Mouse (Mus musculus): ENCODE data around the gene Cbx4. TPM values are rescaled to one million over a fixed set of nuclear protein-coding genes. Genes with fewer than 3 reads are reported as not detected.
"Not testable (repeated sequence)": the region's sequence is repeated elsewhere in the genome, so short reads cannot be mapped to it uniquely, and the experiment has no call there.

The Cbx4 gene
- polyA plus RNA-seq, 1 experiment: 0.46 TPM

DNA sequence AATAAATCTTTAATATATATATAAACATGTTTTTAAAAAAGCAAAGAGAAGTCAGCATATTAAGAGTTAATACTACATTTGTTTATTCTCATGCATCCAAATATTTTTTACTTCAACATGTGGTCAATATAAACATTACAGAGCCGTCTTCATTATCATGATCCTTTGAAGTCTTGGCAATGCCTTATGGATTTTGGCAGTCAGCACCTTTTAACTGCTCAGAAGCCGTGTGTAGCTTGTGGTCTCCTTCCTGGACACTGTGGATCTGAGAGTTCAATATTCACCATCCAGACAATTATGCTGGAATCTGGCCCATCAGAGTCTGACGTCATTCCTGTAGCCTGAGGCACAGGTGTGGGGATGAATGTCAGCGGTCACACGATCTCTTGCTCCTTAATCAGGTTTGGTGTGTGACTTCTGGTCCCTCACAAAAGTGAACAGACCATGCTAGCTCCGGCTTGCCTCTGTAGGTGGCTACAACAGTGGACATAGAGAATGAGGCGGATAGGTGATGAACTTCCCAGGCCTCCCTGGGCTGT is 19.1 kb upstream of the Cbx4 start:
- TF ChIP-seq POLR2A (IDR thresholded peaks at IDR 0.05; ENCODE audit: insufficient read depth, low read length) (no peak), CTCF (IDR thresholded peaks at IDR 0.05; ENCODE audit: low read depth, low read length) (no peak), EP300 (IDR thresholded peaks at IDR 0.05; ENCODE audit: insufficient read depth, low read depth, low read length) (no peak)
- Histone ChIP-seq H3K9ac (ENCODE audit: low read depth, poor library complexity, severe bottlenecking) (no peak overlapping the region), H3K27me3 (ENCODE audit: control insufficient read depth, insufficient read depth, low read length, poor library complexity, severe bottlenecking) (no peaks in the 10 kb centered on the region), H3K36me3 (ENCODE audit: control insufficient read depth, insufficient read depth, low read length, poor library complexity, severe bottlenecking) (no peaks in the 10 kb centered on the region), H3K27ac (ENCODE audit: insufficient read depth, low read length) (no peak overlapping the region), H3K9me3 (replicated peaks; ENCODE audit: control insufficient read depth, insufficient read depth, low read length, poor library complexity, severe bottlenecking) (no peaks in the 10 kb centered on the region), H3K4me1 (ENCODE audit: control insufficient read depth, insufficient read depth, low read length) (no peaks in the 10 kb centered on the region), H3K4me3 (ENCODE audit: low read depth, low read length) (no peak overlapping the region)

DNA sequence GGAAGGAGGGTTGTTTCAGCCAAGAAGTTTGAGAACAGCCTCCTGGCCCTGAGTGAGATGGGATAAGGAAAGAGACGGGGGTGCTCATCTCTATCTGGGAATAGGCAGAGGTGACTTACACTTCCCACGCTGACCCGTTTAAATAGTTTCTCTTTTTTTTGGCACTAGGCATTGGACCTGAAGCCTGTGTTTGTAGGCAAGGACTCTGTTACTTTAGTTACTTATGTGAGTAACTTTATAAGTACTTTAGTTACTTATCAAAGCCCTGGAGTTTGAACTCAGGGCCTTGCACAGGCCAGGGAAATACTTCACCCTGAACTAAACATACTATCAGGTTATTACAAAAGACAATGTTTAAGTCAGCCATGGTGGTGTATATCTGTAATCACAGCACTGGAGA is 18.0 kb upstream of the Cbx4 start:
- TF ChIP-seq EP300 (IDR thresholded peaks at IDR 0.05; ENCODE audit: insufficient read depth, low read depth, low read length) (no peak), CTCF (IDR thresholded peaks at IDR 0.05; ENCODE audit: low read depth, low read length) (no peak), POLR2A (IDR thresholded peaks at IDR 0.05; ENCODE audit: insufficient read depth, low read length) (no peak)
- Histone ChIP-seq H3K4me3 (ENCODE audit: low read depth, low read length) (no peak overlapping the region), H3K4me1 (ENCODE audit: control insufficient read depth, insufficient read depth, low read length) (no peaks in the 10 kb centered on the region), H3K27me3 (ENCODE audit: control insufficient read depth, insufficient read depth, low read length, poor library complexity, severe bottlenecking) (no peaks in the 10 kb centered on the region), H3K27ac (ENCODE audit: insufficient read depth, low read length) (no peak overlapping the region), H3K9ac (ENCODE audit: low read depth, poor library complexity, severe bottlenecking) (no peak overlapping the region), H3K9me3 (replicated peaks; ENCODE audit: control insufficient read depth, insufficient read depth, low read length, poor library complexity, severe bottlenecking) (no peaks in the 10 kb centered on the region), H3K36me3 (ENCODE audit: control insufficient read depth, insufficient read depth, low read length, poor library complexity, severe bottlenecking) (no peaks in the 10 kb centered on the region)

DNA sequence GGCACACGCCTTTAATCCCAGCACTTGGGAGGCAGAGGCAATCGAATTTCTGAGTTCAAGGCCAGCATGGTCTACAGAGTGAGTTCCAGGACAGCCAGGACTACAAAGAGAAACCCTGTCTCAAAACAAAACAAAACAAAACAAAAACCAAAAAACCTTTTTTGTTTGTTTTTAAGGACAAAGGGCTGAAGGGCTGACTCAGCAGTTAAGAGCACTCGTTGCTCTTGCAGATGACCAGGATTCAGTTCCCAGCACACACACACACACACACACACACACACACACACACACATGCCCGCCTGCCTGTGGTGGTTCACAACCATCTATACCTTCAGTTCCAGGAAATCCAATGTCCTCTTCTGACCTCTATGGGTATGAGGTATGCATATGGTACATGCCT is 14.3 kb upstream of the Cbx4 start:
- H3K36me3 ChIP-seq (ENCODE audit: control insufficient read depth, insufficient read depth, low read length, poor library complexity, severe bottlenecking); H3K9me3 ChIP-seq (replicated peaks; ENCODE audit: control insufficient read depth, insufficient read depth, low read length, poor library complexity, severe bottlenecking); H3K4me3 ChIP-seq (ENCODE audit: low read depth, low read length); H3K27me3 ChIP-seq (ENCODE audit: control insufficient read depth, insufficient read depth, low read length, poor library complexity, severe bottlenecking); H3K27ac ChIP-seq (ENCODE audit: insufficient read depth, low read length); H3K4me1 ChIP-seq (ENCODE audit: control insufficient read depth, insufficient read depth, low read length); H3K9ac ChIP-seq (ENCODE audit: low read depth, poor library complexity, severe bottlenecking): not testable (repeated sequence)

DNA sequence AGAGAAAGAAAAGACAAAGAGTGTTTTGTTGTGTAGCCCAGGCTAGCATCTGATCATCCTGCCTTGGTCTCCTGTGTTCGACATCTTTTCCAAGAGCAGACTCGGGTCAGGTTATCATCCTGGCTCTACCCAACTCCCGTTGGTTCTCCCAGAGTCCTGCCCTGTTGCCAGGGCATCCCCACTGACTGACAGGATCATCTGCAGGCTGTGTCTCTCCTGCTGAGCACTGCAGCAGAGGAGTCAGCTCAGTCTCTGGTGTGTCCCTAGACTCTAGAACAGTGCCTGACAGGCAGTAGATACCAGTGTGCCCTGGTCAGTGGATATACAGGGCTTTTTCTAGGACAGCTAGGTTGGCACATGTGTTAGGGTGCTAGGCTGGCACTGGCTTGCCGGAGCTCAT is 12.2 kb upstream of the Cbx4 start:
- Histone ChIP-seq H3K36me3 (ENCODE audit: control insufficient read depth, insufficient read depth, low read length, poor library complexity, severe bottlenecking) (no peaks in the 10 kb centered on the region), H3K9ac (ENCODE audit: low read depth, poor library complexity, severe bottlenecking) (no peak overlapping the region), H3K27ac (ENCODE audit: insufficient read depth, low read length) (no peak overlapping the region), H3K27me3 (ENCODE audit: control insufficient read depth, insufficient read depth, low read length, poor library complexity, severe bottlenecking) (no peaks in the 10 kb centered on the region), H3K9me3 (replicated peaks; ENCODE audit: control insufficient read depth, insufficient read depth, low read length, poor library complexity, severe bottlenecking) (no peaks in the 10 kb centered on the region), H3K4me3 (ENCODE audit: low read depth, low read length) (no peak overlapping the region), H3K4me1 (ENCODE audit: control insufficient read depth, insufficient read depth, low read length) (no peaks in the 10 kb centered on the region)
- TF ChIP-seq EP300 (IDR thresholded peaks at IDR 0.05; ENCODE audit: insufficient read depth, low read depth, low read length) (no peak), POLR2A (IDR thresholded peaks at IDR 0.05; ENCODE audit: insufficient read depth, low read length) (no peak)

DNA sequence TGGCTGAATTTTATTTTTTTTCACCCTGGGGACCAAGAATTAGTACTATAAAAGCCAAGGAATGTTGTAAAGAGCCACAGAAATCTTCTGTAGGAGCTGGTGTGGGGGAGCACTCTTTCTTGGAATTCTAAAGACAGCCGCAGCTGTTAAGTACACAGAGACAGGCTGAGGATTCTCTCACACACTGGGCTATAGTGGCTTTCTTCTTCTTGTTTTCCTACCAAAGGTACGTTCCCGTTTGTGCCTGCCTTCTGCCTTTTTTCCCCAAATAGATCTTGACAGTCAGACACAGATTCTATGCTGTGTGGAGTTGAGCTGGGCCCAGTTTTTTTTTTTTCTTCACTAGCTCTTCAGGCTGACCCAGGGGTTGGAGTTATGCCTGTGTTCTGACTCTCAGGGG is 9.4 kb upstream of the Cbx4 start:
- Histone ChIP-seq H3K4me3 (ENCODE audit: low read depth, low read length) (no peak overlapping the region), H3K4me1 (ENCODE audit: control insufficient read depth, insufficient read depth, low read length) (no peaks in the 10 kb centered on the region), H3K36me3 (ENCODE audit: control insufficient read depth, insufficient read depth, low read length, poor library complexity, severe bottlenecking) (no peaks in the 10 kb centered on the region), H3K27me3 (ENCODE audit: control insufficient read depth, insufficient read depth, low read length, poor library complexity, severe bottlenecking) (peaks cover 6% of the 10 kb centered on the region), H3K9me3 (replicated peaks; ENCODE audit: control insufficient read depth, insufficient read depth, low read length, poor library complexity, severe bottlenecking) (no peaks in the 10 kb centered on the region), H3K9ac (ENCODE audit: low read depth, poor library complexity, severe bottlenecking) (no peak overlapping the region), H3K27ac (ENCODE audit: insufficient read depth, low read length) (no peak overlapping the region)
- TF ChIP-seq CTCF (IDR thresholded peaks at IDR 0.05; ENCODE audit: low read depth, low read length): no peak
- TF ChIP-seq POLR2A (IDR thresholded peaks at IDR 0.05; ENCODE audit: insufficient read depth, low read length): no peak
- TF ChIP-seq EP300 (IDR thresholded peaks at IDR 0.05; ENCODE audit: insufficient read depth, low read depth, low read length): no peak

DNA sequence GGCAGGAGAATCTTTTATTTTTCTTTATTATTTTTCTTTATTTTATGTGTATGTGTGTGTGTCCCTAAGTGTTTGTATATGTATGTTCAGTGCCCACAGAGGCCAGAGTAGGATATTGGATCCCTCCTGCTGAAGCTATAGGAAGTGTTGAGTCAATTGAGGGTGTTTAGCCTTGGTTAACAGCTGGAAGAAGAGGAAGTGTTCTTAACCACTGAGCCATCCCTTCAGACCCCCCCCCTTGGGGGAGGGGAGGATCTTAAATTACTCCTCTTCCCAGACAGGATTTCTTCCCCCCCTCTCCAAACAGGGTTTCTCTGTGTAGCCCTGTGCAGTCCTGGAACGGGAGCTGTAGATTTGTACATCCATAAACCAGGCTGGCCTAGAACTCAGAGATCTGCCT is 7.3 kb upstream of the Cbx4 start:
- no peaks in the 10 kb centered on the region for H3K36me3 ChIP-seq (ENCODE audit: control insufficient read depth, insufficient read depth, low read length, poor library complexity, severe bottlenecking)
- no peak for TF ChIP-seq POLR2A (IDR thresholded peaks at IDR 0.05; ENCODE audit: insufficient read depth, low read length)
- no peak for TF ChIP-seq CTCF (IDR thresholded peaks at IDR 0.05; ENCODE audit: low read depth, low read length)
- no peak for TF ChIP-seq EP300 (IDR thresholded peaks at IDR 0.05; ENCODE audit: insufficient read depth, low read depth, low read length)
- no peaks in the 10 kb centered on the region for H3K9me3 ChIP-seq (replicated peaks; ENCODE audit: control insufficient read depth, insufficient read depth, low read length, poor library complexity, severe bottlenecking)
- peaks cover 27% of the 10 kb centered on the region for H3K27me3 ChIP-seq (ENCODE audit: control insufficient read depth, insufficient read depth, low read length, poor library complexity, severe bottlenecking)
- H3K4me3 ChIP-seq (ENCODE audit: low read depth, low read length): no peak overlapping the region
- H3K4me1 ChIP-seq (ENCODE audit: control insufficient read depth, insufficient read depth, low read length): no peaks in the 10 kb centered on the region
- no peak overlapping the region for H3K9ac ChIP-seq (ENCODE audit: low read depth, poor library complexity, severe bottlenecking)
- no peak overlapping the region for H3K27ac ChIP-seq (ENCODE audit: insufficient read depth, low read length)

Measured in ES-Bruce4 (cell line).